Mouse (Mus musculus) bone marrow, adult 2 months (tissue): Measurements from ENCODE around the gene Smad5.

Source experiments
- CTCF ChIP-seq: fragments of 200-500 bp; IDR thresholded peaks from 2 replicates; pipeline ENCODE4 v1.5.1; 2011; ENCODE audit warnings: low read length, control low read depth; ENCODE audit not compliant: control insufficient read depth, insufficient read depth
- POLR2A ChIP-seq: fragments of 200-500 bp; IDR thresholded peaks from 2 replicates; pipeline ENCODE4 v1.6.1; 2011; ENCODE audit warnings: low read depth, mild to moderate bottlenecking, control low read depth, low read length, borderline replicate concordance; ENCODE audit not compliant: control insufficient read depth

- TF ChIP-seq CTCF = no peak
- TF ChIP-seq POLR2A = no peak
These were observed 4.3 kb downstream of the Smad5 start for GRCm38 (mm10) chr13:56707111-56707510.
